Mouse (Mus musculus) embryonic facial prominence, embryonic 11.5 days (tissue): ENCODE data around the gene Rab11fip4. TPM values are rescaled to one million over a fixed set of nuclear protein-coding genes. Genes with fewer than 3 reads are reported as not detected.

Experiments used
- ATAC-seq: fragments of 200-750 bp; cut with Nextera tagmentation; replicated peaks from 2 replicates; pipeline ENCODE4 v1.8.0; 2017; ENCODE audit warnings: low read depth; ENCODE audit not compliant: insufficient number of reproducible peaks, low FRiP score, low TSS enrichment
- DNase-seq: peaks from one replicate; pipeline ENCODE4 v3.0.0-alpha.2; 2015; ENCODE audit warnings: low spot score
- H3K27ac ChIP-seq: fragments of 300-500 bp; sonication (generic); replicated peaks from 2 replicates; pipeline ENCODE4 v1.5.1; 2014; ENCODE audit warnings: mild to moderate bottlenecking, low read depth, low read length, control low read depth
- H3K27me3 ChIP-seq: fragments of 300-500 bp; sonication (generic); 2 replicates; pipeline ENCODE4 v1.6.1; 2014; ENCODE audit warnings: mild to moderate bottlenecking, low read length, moderate library complexity, mixed read lengths; ENCODE audit not compliant: control insufficient read depth, insufficient read depth
- H3K36me3 ChIP-seq: fragments of 300-500 bp; sonication (generic); replicated peaks from 2 replicates; pipeline ENCODE4 v1.6.1; 2014; ENCODE audit warnings: low read depth, mild to moderate bottlenecking, low read length, moderate library complexity, mixed read lengths; ENCODE audit not compliant: control insufficient read depth, insufficient read depth
- H3K4me1 ChIP-seq: fragments of 300-500 bp; sonication (generic); 2 replicates; pipeline ENCODE4 v1.6.1; 2014; ENCODE audit warnings: low read length, mixed read lengths; ENCODE audit not compliant: control insufficient read depth, insufficient read depth
- H3K4me2 ChIP-seq: fragments of 300-500 bp; sonication (generic); 2 replicates; pipeline ENCODE4 v1.6.1; 2014; ENCODE audit warnings: low read depth, mild to moderate bottlenecking, control low read depth, low read length, moderate library complexity
- H3K4me3 ChIP-seq: fragments of 300-500 bp; sonication (generic); 2 replicates; pipeline ENCODE4 v1.5.1; 2014; ENCODE audit warnings: low read depth, low read length, control low read depth
- H3K9ac ChIP-seq: fragments of 300-500 bp; sonication (generic); replicated peaks from 2 replicates; pipeline ENCODE4 v1.6.1; 2014; ENCODE audit warnings: mild to moderate bottlenecking, control low read depth, low read length
- H3K9me3 ChIP-seq: fragments of 300-500 bp; sonication (generic); replicated peaks from 2 replicates; pipeline ENCODE4 v1.6.1; 2016; ENCODE audit warnings: mild to moderate bottlenecking, low read length, inconsistent platforms, mixed read lengths; ENCODE audit not compliant: control insufficient read depth
- WGBS: fragments of 180-500 bp; shearing (Covaris S2); extraction: QIAGEN DNeasy Blood & Tissue Kit; methylation state at CpG from one replicate; pipeline ENCODE4 v1.1.7; 2014; 5-methylcytosine and 5-hydroxymethylcytosine counted together
- polyA plus RNA-seq: library from polyadenylated mRNA; unstranded; fragments of >200 nt; fragmentation: Nextera tagmentation; extraction: Ambion mirVana; gene quantifications from 2 replicates; pipeline ENCODE4 v1.2.1, GENCODE M21; 2014

Gene Rab11fip4
- polyA plus RNA-seq, 1 experiment from 2014 or later, result 9.2 TPM

DNA sequence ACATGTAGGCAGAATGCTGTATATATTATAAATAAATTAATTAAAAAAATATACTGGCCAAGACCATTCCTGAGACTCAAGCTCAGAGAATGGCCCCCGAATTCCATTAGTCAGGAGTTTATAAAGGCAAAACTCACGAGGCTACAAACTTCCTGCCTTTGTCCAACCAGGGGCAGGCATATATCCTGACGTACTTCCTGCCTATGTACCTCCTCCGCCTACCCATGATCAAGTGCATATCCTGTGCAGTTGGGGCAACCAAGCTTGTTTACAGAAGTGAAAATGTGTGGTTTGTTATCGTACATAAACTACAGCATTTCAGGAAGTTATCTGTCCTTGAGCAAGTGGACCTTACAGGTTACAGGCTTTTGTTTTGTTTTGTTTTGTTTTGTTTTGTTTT lies 32.0 kb downstream of the Rab11fip4 start:
- Histone ChIP-seq H3K27me3 (no peaks in the 10 kb centered on the region), H3K36me3 (no peaks in the 10 kb centered on the region), H3K4me3 (no peak overlapping the region), H3K9ac (no peak overlapping the region), H3K27ac (no peak overlapping the region), H3K4me2 (no peak overlapping the region), H3K4me1 (no peaks in the 10 kb centered on the region), H3K9me3 (no peaks in the 10 kb centered on the region)
- WGBS, result 85% methylated on average over 5 of the region's 5 CpGs
- ATAC-seq (no peak), DNase-seq (no peak)

DNA sequence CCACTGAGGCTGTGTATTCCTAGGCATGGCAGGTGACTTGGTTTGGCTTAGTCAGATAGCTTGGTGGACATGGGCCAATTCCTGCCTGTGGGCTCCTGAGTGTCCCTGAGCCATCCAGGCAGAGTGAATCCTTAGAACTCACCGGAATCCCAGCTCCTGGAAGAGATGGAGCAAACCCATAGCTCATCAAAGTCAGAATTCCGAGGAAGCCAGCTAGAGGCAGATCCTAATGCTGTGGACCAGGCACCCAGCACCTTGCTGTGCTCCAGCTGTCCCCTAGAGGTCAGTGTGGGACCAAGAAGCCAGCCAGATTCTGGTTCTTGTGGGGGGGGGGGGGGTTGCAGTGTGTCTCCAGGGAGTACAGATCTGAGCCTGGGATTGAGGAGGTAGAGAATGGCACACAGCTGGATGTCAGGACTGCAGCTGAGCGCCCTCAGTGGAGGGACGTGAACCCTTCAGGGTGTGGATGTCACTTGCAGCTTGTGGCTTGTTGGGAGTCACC lies 33.8 kb downstream of the Rab11fip4 start:
- Histone ChIP-seq H3K4me1 (no peaks in the 10 kb centered on the region), H3K4me2 (no peak overlapping the region), H3K9ac (no peak overlapping the region), H3K27me3 (no peaks in the 10 kb centered on the region), H3K27ac (no peak overlapping the region), H3K36me3 (no peaks in the 10 kb centered on the region), H3K9me3 (no peaks in the 10 kb centered on the region), H3K4me3 (no peak overlapping the region)
- WGBS, result 27% methylated on average over 4 of the region's 4 CpGs
- DNase-seq (peak; percentile 69), ATAC-seq (no peak)

DNA sequence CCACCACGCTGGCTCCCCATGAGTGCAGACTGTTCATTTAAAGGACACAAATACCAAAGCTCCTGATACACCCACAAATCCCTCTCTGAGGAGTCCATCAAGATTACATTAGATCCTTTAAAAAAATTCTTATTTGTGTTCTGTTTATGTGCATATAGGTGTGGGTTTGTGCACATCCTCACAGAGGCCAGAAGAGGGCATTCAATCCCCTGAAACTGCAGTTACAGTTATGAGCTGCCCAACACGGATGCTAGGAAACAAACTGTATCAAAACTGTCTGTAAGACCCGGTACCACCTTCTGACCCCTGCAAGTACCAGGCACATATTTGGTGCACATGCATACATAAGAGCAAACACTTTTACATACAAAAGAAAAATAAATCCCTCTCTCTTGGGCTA lies 37.7 kb downstream of the Rab11fip4 start:
- WGBS, result 80% methylated on average over 3 of the region's 3 CpGs
- no peaks in the 10 kb centered on the region for H3K9me3 ChIP-seq
- DNase-seq (no peak), ATAC-seq (no peak)
- H3K4me3 ChIP-seq, result no peak overlapping the region
- H3K36me3 ChIP-seq, result no peaks in the 10 kb centered on the region
- no peaks in the 10 kb centered on the region for H3K4me1 ChIP-seq
- no peak overlapping the region for H3K9ac ChIP-seq
- no peaks in the 10 kb centered on the region for H3K27me3 ChIP-seq
- H3K4me2 ChIP-seq, result no peak overlapping the region
- no peak overlapping the region for H3K27ac ChIP-seq

DNA sequence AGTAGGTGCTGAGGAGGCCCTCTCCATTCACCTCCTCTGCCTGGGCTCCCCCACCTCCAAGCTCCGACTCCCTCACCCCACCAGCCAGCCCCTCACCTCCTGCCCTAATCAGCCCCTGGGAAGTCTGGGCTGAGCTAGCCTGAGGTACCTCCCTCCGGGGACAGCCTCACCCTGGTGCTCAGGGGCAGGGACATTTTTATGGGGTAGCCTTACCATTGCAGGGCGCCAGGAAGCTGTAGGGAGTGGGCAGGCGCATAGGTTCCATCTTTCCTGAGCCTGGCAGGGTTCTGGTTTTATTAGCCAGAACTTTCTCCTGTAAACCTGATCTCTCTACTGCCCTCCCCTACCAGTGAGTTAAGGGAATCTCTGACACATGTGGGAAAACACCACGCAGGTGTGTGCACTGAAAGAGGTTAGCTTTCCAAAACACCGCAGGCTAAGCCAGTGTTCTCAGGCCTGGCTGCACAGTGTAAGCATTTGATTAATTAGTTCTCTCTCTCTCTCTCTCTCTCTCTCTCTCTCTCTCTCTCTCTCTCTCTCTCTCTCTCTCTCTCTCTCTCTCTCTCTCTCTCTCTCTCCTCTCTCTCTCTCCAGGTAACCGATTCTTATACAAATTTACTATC lies 38.9 kb downstream of the Rab11fip4 start:
- no peak overlapping the region for H3K27ac ChIP-seq
- DNase-seq, result no peak
- 77% methylated on average over 7 of the region's 7 CpGs for WGBS
- H3K9ac ChIP-seq, result no peak overlapping the region
- H3K4me2 ChIP-seq, result no peak overlapping the region
- no peak overlapping the region for H3K4me3 ChIP-seq
- no peaks in the 10 kb centered on the region for H3K4me1 ChIP-seq
- H3K27me3 ChIP-seq, result no peaks in the 10 kb centered on the region
- no peak for ATAC-seq
- no peaks in the 10 kb centered on the region for H3K36me3 ChIP-seq
- no peaks in the 10 kb centered on the region for H3K9me3 ChIP-seq

DNA sequence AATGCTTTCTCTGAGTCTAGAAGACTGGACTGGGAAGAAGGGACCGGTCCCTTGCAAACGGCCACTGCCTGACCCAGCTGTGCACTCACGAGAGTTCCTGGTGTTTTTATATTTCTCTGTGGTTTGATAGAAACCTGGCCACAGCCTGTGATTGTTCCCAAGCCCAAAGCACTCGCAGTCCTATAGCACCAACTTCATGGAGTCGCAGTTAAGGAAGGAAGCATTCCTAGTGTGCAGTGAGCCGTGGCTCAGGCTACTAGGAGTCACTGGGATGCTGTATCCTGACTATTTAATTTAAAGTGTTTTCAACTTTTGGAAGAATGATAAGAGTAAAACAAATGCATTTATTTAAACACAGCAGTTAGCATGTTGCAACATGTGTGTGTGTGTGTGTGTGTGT lies 39.5 kb downstream of the Rab11fip4 start:
- WGBS, result 34% methylated on average over 6 of the region's 6 CpGs
- Histone ChIP-seq H3K27me3 (no peaks in the 10 kb centered on the region), H3K4me2 (no peak overlapping the region), H3K4me3 (no peak overlapping the region), H3K36me3 (no peaks in the 10 kb centered on the region), H3K9me3 (no peaks in the 10 kb centered on the region), H3K4me1 (no peaks in the 10 kb centered on the region), H3K27ac (no peak overlapping the region), H3K9ac (no peak overlapping the region)
- ATAC-seq (no peak), DNase-seq (no peak)

DNA sequence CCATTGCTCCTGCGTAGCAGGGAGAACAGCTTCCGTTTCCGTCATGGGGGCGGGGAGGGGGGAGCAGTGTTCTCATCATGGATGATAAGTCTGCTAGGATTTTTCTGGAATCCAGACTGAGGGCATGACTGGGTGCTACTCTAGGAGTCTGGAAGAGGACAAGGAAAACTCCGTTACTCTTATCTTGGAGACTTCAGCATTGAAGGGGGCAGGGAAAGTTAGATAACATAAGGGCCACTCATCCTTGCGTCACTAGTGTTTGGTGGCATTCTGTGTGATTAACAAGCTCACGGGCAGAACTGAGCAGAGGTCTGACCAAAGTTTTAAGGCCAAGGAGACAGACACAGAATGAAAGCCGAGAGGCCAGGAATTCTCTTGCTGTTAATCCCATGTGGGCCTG lies 42.4 kb downstream of the Rab11fip4 start:
- 72% methylated on average over 8 of the region's 8 CpGs for WGBS
- Histone ChIP-seq H3K4me2 (no peak overlapping the region), H3K36me3 (no peaks in the 10 kb centered on the region), H3K4me3 (no peak overlapping the region), H3K27me3 (no peaks in the 10 kb centered on the region), H3K9ac (no peak overlapping the region), H3K9me3 (no peaks in the 10 kb centered on the region), H3K4me1 (no peaks in the 10 kb centered on the region), H3K27ac (no peak overlapping the region)
- ATAC-seq, result no peak
- no peak for DNase-seq

DNA sequence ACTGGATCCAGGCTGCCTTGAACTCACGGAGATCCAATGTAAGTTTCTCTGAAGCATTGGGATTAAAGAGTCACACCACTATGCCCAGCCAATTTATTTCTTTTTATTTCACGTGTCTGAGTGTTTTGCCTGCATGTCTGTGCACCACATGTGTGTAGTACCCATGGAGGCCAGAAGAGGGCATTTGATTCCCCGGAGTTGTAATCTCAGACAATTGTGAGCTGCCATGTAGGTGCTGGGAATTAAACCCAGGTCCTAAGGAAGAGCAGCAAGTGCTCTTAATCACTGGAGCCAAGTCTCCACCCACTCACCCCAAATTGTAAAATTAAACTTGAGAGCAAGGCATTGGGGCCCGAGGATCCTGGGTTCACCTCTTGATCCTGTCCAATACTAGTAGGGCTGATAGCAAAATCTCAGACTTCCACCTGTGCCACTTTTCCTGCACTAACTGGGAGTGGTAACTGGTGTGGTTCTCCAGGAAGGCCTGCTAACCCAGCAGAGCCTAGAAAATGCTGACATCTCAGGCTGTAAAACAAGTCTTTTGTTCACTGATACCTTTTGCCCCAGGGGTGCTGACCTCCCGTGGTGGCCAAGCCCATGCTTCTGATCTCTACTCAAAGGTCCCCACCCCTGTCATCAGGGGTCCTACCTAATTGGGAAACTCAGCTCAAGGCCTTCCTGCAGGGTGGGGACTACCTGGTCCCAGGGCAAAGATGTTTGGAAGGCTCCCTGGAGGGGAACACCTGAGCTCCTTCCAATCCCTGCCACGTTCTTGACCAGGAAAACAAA lies 44.8 kb downstream of the Rab11fip4 start:
- WGBS, result 79% methylated on average over 6 of the region's 6 CpGs
- Histone ChIP-seq H3K9ac (no peak overlapping the region), H3K27ac (no peak overlapping the region), H3K27me3 (no peaks in the 10 kb centered on the region), H3K4me2 (no peak overlapping the region), H3K4me3 (no peak overlapping the region), H3K36me3 (no peaks in the 10 kb centered on the region), H3K4me1 (no peaks in the 10 kb centered on the region), H3K9me3 (no peaks in the 10 kb centered on the region)
- ATAC-seq, result no peak
- DNase-seq, result no peak

DNA sequence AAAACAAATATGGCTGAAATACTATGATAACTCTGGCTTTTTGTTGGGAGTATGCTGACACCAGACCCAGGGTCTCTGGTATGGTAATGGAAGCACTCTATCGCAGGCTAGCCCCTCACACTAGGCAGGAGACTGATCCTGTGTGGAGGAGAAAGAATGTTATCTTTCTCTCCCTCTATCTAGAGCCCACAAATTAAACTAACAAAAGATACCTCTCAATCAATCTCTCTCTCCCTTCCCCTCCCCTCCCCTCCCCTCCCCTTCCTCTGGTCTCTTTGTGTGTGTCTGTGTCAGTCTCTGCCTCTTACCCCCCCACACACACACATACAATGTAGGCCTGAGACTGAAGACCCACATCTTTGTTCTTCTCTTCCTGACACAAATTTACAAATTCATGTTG lies 45.5 kb downstream of the Rab11fip4 start:
- H3K4me3 ChIP-seq, result no peak overlapping the region
- DNase-seq, result no peak
- no peaks in the 10 kb centered on the region for H3K27me3 ChIP-seq
- no peaks in the 10 kb centered on the region for H3K4me1 ChIP-seq
- no peak overlapping the region for H3K9ac ChIP-seq
- no peaks in the 10 kb centered on the region for H3K36me3 ChIP-seq
- WGBS, result 86% methylated on average over 1 of the region's 1 CpGs
- H3K27ac ChIP-seq, result no peak overlapping the region
- ATAC-seq, result no peak
- H3K9me3 ChIP-seq, result no peaks in the 10 kb centered on the region
- H3K4me2 ChIP-seq, result no peak overlapping the region
